8 mouse cellular contexts compared by ENCODE assay signal in genomic region chr2:180641576-180642554, GRCm38 (mm10). TPM values are rescaled to one million over a fixed set of nuclear protein-coding genes. Genes with fewer than 3 reads are reported as not detected.
DNase-seq lines count a peak whose midpoint lies in the region; ATAC-seq and TF ChIP-seq lines count a peak whose summit lies in the region.

No protein-coding gene starts in this region.

- DNase-seq in heart, adult 11 months: peak; percentile 84
- no peak for DNase-seq in heart, adult 9 months (ENCODE audit: low spot score in 2 of 2)
- DNase-seq in ES-E14 (ENCODE audit: low read depth, low spot score): no peak
- DNase-seq in hindbrain, embryonic 11.5 days (ENCODE audit: low spot score): peak; percentile 38
- DNase-seq in midbrain, embryonic 10.5 days (ENCODE audit: low spot score): no peak
- DNase-seq in cerebellum, adult 9-10 months: no peak
- DNase-seq in right cerebral cortex, adult 18-20 months: no peak

- peaks cover 2% of the 10 kb centered on the region in 2 experiments; a peak in 3 of 4 replicates for H3K4me1 ChIP-seq in ES-E14 (ENCODE audit: control insufficient read depth in 2 of 2, insufficient read depth in 2 of 2, low read length in 2 of 2, poor library complexity in 1 of 2)
- no peaks in the 10 kb centered on the region for H3K4me1 ChIP-seq in hindbrain, embryonic 11.5 days (replicated peaks; ENCODE audit: control insufficient read depth, insufficient read depth, low read length)
- H3K4me1 ChIP-seq in midbrain, embryonic 10.5 days: 0 out of 2 replicates have a peak, but pooled peaks cover 8% of the 10 kb centered on the region

- 0 out of 2 replicates have a peak, but pooled peaks have one; percentile 30 for ATAC-seq in hindbrain, embryonic 11.5 days (ENCODE audit: low FRiP score)
- no peak for ATAC-seq in activated CD4-positive, CD25-positive, alpha-beta regulatory T cell, adult 4 months

- in situ Hi-C loops in ES-E14 (cut with MboI; ENCODE audit: low sequenced_read_pairs in 2 of 2, unreplicated experiment in 2 of 2): no loop called here

- peak overlapping the region; percentile 73 to 91 for H3K4me3 ChIP-seq in ES-E14 (ENCODE audit: insufficient read depth in 1 of 2, low read depth in 1 of 2, low read length in 2 of 2, poor library complexity in 1 of 2, severe bottlenecking in 1 of 2)
- H3K4me3 ChIP-seq in hindbrain, embryonic 11.5 days (ENCODE audit: low read depth, low read length): peak overlapping the region; percentile 29
- peak overlapping the region; percentile 47 for H3K4me3 ChIP-seq in midbrain, embryonic 10.5 days

- peaks cover 29% of the 10 kb centered on the region for H3K27me3 ChIP-seq in hindbrain, embryonic 11.5 days (ENCODE audit: control insufficient read depth, insufficient read depth, low read length)
- peaks cover 53% of the 10 kb centered on the region for H3K27me3 ChIP-seq in midbrain, embryonic 10.5 days (ENCODE audit: low read depth, poor library complexity, severe bottlenecking)

- peak overlapping the region; percentile 34 for H3K4me2 ChIP-seq in hindbrain, embryonic 11.5 days (replicated peaks; ENCODE audit: low read depth, low read length)

- WGBS in hindbrain, embryonic 11.5 days: 3% methylated on average over 85 of the region's 112 CpGs
- WGBS in midbrain, embryonic 10.5 days: 2% methylated on average over 112 of the region's 112 CpGs

- no peaks in the 10 kb centered on the region for H3K9me3 ChIP-seq in ES-E14 (ENCODE audit: control insufficient read depth, insufficient read depth, low read depth, low read length)
- H3K9me3 ChIP-seq in hindbrain, embryonic 11.5 days (ENCODE audit: control insufficient read depth, low read length): peaks cover 9% of the 10 kb centered on the region; the same call in 1 of the 2 replicates
- H3K9me3 ChIP-seq in midbrain, embryonic 10.5 days (replicated peaks): peaks cover 18% of the 10 kb centered on the region

- H3K27ac ChIP-seq in ES-E14 (ENCODE audit: insufficient read depth, low read depth, low read length, poor library complexity, severe bottlenecking): peak overlapping the region; percentile 56
- no peak overlapping the region for H3K27ac ChIP-seq in hindbrain, embryonic 11.5 days (ENCODE audit: low read depth, low read length)
- H3K27ac ChIP-seq in midbrain, embryonic 10.5 days (replicated peaks): no peak overlapping the region; the same call in 1 of the 2 replicates

- peak overlapping the region; percentile 89 for H3K9ac ChIP-seq in ES-E14 (ENCODE audit: insufficient read depth, low read depth, low read length, poor library complexity, severe bottlenecking)
- no peak overlapping the region for H3K9ac ChIP-seq in hindbrain, embryonic 11.5 days (ENCODE audit: low read depth, low read length)

- H3K36me3 ChIP-seq in ES-E14 (ENCODE audit: control insufficient read depth, insufficient read depth, low read length, poor library complexity, severe bottlenecking): peaks cover 9% of the 10 kb centered on the region; the same call in 1 of the 2 replicates
- H3K36me3 ChIP-seq in hindbrain, embryonic 11.5 days (ENCODE audit: control insufficient read depth, insufficient read depth, low read length): no peaks in the 10 kb centered on the region
- no peaks in the 10 kb centered on the region for H3K36me3 ChIP-seq in midbrain, embryonic 10.5 days

TF ChIP-seq in ES-E14, 5 proteins besides CTCF, POLR2A, EP300 and RAD21:
- TF ChIP-seq ZNF384 (IDR thresholded peaks at IDR 0.05; ENCODE audit: low read depth, low read length) (no peak), CHD2 (IDR thresholded peaks at IDR 0.05; ENCODE audit: low read depth, low read length) (no peak), MAFK (IDR thresholded peaks at IDR 0.05; ENCODE audit: insufficient read depth, low read depth, low read length) (no peak), HCFC1 (IDR thresholded peaks at IDR 0.05; ENCODE audit: borderline replicate concordance, insufficient read depth, low read length) (no peak), ZC3H11A (IDR thresholded peaks at IDR 0.05; ENCODE audit: borderline replicate concordance, low read depth, low read length) (no peak)

RNA-seq across cellular contexts. Expression of gene Tcfl5, which starts 0.6 kb away (rescaled TPM):
- total RNA-seq in ES-E14 (2012; rRNA removed): 36.0 and 44.9 TPM in 2 replicates
- polyA plus RNA-seq in hindbrain, embryonic 11.5 days (2014; fragmentation: Nextera tagmentation; extraction: Ambion mirVana): 0.38 and 0.60 TPM in 2 replicates
- polyA plus RNA-seq in midbrain, embryonic 10.5 days (2016; fragmentation: Nextera tagmentation; extraction: Ambion mirVana): 0.22 and 0.26 TPM in 2 replicates
- not detected for polyA plus RNA-seq in activated CD4-positive, CD25-positive, alpha-beta regulatory T cell, adult 4 months (2017; shearing (Covaris generic))

RNA-seq across cellular contexts. Expression of gene Col9a3, which starts 44.3 kb away (rescaled TPM):
- total RNA-seq in ES-E14 (2012; rRNA removed): 5.4 and 7.9 TPM in 2 replicates
- 22.3 and 22.6 TPM in 2 replicates for polyA plus RNA-seq in hindbrain, embryonic 11.5 days (2014; fragmentation: Nextera tagmentation; extraction: Ambion mirVana)
- polyA plus RNA-seq in midbrain, embryonic 10.5 days (2016; fragmentation: Nextera tagmentation; extraction: Ambion mirVana): 2.6 and 3.7 TPM in 2 replicates
- under 1 TPM in 1 of 2 experiments, not detected in 1; 0.48 TPM for polyA plus RNA-seq in activated CD4-positive, CD25-positive, alpha-beta regulatory T cell, adult 4 months (2017; shearing (Covaris generic))

RNA-seq across cellular contexts. Expression of gene Ogfr, which starts 52.8 kb away (rescaled TPM):
- total RNA-seq in ES-E14 (2012; rRNA removed): 31.5 and 39.2 TPM in 2 replicates
- polyA plus RNA-seq in hindbrain, embryonic 11.5 days (2014; fragmentation: Nextera tagmentation; extraction: Ambion mirVana): 99.0 and 104 TPM in 2 replicates
- polyA plus RNA-seq in midbrain, embryonic 10.5 days (2016; fragmentation: Nextera tagmentation; extraction: Ambion mirVana): 104 and 107 TPM in 2 replicates
- polyA plus RNA-seq in activated CD4-positive, CD25-positive, alpha-beta regulatory T cell, adult 4 months (2017; shearing (Covaris generic)): 10 to 100 TPM; 17.2 to 24.0 TPM

Comparison
In these comparisons a context has a peak if more than half of its experiments do, and no peak if none do; other contexts are left out.
1. DNase-seq: peak in heart, adult 11 months (single experiment) and hindbrain, embryonic 11.5 days (single experiment); none in heart, adult 9 months (0 of 2), ES-E14 (single experiment), midbrain, embryonic 10.5 days (single experiment), cerebellum, adult 9-10 months (single experiment) and right cerebral cortex, adult 18-20 months (single experiment).
2. H3K4me3 ChIP-seq: peak in every context shown above with its lines; median percentile 82 in ES-E14; 47 in midbrain, embryonic 10.5 days; 29 in hindbrain, embryonic 11.5 days.